Mouse (Mus musculus) retina, adult 2 months (tissue): Measurements from ENCODE around the gene Stx1a.

Experiments
- DNase-seq: peaks from one replicate; pipeline ENCODE4 v3.0.0-alpha.2; 2012; ENCODE audit warnings: low read depth, low spot score

The Stx1a gene

DNA sequence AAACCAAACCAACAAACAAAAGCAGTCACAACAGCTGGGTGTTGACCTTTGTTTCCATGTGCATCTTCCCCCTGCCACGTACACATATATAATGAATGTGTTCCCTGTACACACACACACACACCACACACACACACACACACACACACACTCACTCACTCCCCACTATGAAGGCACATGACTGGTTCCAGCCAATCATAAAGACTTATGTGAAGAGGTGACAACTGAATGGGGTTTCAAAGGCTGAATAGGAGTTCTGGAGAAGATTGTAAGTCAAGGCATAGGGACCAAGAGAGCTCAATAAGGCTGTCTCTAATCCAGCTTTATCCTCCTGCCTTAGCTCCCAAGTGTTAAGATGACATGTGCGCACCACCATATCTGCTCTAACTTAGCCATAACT lies 56.3 kb downstream of the Stx1a start:
- no peak for DNase-seq

DNA sequence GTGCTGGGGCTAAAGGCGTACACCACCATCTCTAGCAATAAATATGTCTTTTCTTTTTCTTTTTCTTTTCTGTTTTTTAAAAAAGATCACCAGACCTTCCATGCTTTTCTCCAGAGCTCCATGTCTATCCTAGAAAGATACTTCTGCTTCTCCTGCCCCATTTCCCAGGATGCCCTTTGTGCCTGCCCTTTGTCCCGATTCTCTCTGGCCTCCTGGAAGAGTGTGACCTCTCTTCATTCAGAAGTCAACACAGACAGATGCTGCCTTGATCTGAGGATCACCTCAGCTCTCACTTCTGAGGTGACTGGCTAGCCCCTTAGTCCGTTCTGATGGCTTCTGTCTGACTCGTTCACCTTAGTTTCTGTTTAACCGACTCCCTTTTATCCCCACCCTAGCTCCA lies 57.3 kb downstream of the Stx1a start:
- no peak for DNase-seq

DNA sequence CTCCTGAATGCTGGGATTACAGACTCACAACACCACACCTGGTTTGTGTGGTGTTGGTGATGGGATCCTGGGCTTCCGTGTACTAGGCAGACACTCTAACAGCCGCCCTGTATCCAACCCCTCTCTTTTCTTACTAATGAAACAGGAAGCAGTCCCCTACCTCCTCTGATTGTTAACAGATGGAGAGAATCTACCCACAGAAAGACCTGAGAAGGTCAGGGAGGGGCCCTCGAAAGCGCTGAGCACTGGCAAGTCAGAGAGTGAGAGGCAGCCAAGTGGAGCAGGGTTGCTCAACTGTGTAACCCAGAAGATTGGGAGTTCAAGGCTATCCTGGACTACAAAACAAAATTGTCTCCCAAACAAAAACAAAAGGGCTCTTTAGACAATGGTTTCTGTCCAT lies 63.6 kb downstream of the Stx1a start:
- DNase-seq = no peak

DNA sequence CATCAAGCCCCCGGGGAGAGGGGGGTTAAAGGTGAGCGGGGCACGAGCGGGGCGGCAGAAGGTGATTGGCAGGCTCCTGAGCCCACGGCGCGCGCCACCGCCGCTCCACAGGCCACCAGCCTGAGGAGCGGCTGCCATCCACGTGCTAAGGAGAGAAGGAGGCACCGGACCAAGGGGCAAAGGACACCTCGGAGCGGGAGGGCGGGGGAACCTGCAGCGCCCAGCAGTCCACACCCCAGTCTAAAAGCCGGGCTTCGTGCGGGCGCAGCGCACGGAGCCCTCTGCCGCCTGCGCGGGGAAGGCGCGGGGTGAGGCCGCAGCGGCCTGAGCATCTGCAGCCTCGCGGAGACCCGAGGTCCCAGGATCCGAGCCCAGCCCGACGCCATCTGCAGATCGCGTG lies 66.4 kb downstream of the Stx1a start, which contains the start of gene Mlxipl:
Mlxipl (plus strand) TSS at position 238 of the 400 bp plus-strand sequence.
- no peak for DNase-seq
